Mouse (Mus musculus) cerebellum, postnatal 25 days (tissue): ENCODE measurements around the gene Top1.

Experiments used
- DNase-seq, 2 experiments: peaks; one replicate each; pipeline ENCODE4 v3.0.0; 2021; ENCODE audit warnings: mixed read lengths in 2 of 2

The Top1 gene

DNA sequence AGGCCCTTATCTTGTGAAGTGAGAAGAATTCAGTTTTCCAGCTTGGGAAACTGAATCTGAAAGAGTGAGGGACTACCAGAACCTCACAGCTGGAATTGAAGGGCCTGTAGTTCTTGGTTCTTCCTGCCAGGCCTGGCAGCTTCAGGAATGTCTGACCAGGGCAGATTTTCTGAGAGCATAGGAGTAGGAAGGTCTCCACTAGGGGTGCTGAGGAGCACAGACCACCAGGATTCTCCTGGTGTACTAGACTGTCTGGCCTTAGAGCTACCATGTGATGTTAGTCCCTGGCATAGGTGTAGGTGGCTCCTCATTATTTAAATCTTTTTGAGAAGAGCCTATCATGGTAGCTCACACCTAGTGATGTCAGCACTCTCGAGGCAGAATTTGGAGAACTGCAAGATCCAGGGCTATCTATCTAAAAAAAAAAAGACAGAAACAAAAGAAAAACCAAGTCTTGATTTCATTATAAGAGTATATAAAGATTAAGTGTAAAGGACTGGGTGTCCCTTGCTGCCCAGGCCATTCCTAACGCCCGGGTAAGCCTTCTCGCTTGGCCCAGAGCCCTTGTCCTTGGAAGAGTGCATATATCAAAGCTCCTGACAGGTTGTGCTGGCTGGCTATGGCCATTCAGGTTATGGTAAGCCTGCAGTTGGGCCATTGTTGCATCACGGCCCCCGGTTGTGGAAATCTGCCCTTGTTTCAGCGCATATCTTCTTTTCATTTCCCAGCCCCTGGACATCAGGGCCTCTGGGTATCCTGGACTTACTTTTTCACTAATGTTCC is 98.5 kb downstream of the Top1 start:
- peak; percentile 64 to 83 for DNase-seq

DNA sequence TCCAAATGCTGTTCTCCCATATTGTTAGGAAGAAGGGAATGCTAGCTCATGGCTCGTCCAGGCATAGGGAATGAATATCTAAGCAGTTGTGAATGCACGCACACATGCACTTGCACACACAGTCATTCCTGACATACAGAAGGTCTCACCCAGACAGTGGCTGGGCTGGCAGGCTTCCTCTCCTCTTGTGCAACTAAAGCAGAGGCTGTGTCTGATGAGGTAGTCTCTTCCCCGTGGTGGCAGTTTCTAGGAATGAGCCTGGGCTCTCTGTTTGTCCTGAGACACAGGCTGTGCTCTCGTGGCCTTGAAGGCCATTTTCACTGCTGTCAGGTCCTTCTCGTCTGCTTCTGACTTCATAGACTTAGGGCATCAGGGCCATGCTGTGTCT is 99.1 kb downstream of the Top1 start:
- DNase-seq, result no peak

DNA sequence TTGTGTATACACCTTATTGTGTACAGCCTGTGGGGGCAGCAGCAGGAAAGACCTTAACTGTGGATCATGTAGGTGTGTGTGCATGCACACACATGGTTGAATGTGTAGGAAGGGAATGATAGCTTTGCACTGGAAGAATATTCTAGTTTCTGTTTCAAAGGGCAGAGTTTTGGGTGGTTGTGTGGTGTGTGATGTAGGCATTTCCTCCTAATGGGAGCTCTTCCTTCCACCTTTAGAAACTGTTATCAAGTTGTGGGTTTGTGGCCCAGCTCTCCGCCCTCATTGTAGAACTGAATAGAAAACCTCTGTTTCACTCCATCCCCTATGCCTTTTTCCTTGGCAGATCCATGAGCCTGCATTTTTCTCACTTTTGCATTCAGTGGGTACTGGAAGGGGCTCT is 99.8 kb downstream of the Top1 start:
- DNase-seq, result no peak

DNA sequence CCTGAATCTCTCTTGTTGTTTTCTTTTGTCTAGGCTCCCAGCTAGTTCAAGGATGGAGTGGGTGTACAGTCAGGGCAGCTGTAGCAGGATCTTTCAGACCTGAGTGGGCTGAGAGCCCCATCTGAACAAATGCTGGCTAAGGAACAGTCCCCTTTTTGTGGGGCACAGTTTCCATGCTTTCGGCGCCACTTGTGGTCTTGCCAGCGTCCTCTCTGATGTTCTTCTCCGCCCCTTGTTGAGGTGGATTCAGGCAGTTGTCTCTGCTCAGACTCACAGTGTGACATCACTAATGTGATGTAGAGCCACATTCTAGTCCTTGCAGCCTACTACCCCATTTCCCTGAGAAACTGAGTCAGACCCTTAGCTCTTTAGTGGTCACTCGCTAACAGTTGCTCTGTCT is 100.9 kb downstream of the Top1 start:
- DNase-seq, result no peak

DNA sequence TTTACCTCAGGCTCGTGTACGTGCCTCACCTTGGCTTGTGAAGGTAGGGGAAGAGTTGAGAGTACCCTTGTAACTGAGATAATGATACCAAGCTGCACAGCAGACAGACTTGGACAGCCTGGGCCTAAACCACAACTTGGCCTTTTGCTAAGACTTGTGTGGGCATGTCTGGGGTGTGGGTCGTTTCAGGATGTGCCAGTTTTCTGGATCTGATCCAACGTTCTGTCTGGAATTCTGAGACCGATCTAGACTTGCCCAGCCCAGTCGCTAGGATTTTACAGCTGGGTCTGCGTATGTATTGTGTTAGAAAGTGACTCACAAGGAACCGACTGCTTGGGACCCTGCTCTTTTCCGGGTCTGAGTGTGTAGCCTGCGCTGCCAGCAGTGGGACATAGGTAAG is 101.4 kb downstream of the Top1 start:
- no peak for DNase-seq

DNA sequence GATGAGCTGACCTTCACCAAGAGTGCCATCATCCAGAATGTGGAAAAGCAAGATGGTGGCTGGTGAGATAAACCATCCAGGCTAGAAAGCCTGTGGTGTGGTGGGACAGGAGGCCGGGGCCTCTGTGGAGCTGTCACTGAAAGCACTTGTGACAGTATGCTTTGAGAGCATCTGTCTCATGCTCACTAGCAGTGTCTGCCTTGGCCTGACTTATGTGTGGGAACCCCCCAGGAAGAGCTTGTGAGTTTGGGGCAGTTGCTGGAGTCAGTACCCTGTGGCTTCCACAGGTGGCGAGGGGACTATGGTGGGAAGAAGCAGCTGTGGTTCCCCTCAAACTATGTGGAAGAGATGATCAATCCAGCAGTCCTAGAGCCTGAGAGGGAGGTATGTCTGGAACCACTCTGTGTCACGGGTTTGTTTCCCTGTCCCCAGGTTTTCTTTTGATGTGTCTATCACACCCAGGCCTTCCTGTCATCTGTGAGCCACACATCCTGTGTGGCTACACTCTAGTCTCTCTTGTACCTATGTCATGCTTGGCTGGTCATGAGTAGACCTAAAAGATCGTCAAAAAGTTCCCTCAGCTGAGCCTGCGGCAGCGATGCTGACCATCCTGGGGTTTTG is 111.0 kb downstream of the Top1 start:
- no peak for DNase-seq

DNA sequence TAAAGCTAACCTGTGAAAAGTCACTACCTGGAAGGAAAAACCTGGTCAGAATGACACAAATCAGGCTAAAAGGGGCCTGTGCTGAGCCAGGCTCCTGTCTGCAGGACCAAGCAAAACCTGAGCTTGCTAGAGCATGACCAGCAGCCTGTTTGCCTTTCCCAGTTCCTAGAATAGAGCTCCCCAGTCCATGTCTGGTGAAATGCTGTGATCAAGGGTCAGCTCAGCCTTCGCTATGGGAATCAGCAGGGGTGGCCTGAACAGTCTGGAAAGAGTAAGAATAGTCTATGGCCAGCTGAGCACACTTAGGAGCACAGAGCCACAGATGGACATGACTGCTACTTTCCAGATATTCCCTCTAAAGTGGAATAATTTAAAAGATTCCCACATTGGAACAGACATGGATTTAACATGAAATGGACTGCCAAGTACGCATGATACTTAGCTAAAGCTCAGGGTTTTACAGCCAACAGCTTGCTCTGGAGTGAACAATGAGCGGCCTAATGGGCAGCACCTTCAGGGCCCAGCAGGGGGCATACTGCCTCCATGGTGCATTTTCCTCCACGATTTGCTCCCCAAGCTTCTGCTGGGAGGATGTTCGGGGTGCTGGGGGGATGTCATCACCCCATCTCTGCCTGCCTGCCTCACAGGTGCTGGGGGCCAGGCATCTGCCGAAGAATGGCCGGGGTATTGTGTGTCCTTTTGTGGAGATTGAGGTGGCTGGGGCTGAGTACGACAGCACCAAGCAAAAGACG is 114.9 kb downstream of the Top1 start:
- peak in 1 of 2 experiments; percentile 64 for DNase-seq

DNA sequence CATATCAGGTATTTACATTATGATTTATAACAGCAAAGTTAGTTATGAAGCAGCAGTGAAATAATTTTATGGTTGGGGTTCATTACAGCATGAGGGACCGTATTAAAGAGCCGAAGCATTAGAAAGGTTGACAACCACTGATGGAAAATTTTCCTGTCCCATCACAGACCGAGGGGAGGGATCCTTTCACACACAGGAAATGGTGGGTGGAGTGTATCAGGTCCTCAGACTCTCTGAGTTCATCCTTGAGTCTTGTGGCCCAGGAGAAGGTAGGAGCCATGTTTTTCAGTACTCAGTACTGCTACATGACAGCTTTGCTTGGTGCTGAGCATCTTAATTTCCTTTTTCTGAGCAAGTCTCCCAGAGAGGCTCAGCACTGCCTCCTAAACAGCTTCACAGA is 118.1 kb downstream of the Top1 start:
- no peak for DNase-seq

DNA sequence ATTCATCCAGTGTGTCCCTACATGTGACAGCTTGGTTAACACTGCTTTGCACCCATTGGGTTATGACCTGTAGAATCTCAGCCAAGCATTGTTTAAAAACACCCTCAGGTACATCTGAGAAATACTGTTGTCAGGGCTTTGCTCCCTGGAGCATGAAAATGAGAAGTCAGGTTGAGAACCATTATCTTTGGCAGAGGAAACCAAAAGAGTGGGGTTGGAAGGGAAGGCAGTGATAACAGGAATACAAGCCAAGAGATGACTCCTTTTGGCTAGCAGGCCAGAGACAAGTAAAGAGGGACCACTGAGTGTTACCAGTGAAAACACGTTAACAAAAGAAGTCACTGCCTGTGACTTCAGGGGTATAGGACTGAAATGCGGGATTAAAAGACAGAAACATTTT is 118.7 kb downstream of the Top1 start:
- DNase-seq, result no peak

DNA sequence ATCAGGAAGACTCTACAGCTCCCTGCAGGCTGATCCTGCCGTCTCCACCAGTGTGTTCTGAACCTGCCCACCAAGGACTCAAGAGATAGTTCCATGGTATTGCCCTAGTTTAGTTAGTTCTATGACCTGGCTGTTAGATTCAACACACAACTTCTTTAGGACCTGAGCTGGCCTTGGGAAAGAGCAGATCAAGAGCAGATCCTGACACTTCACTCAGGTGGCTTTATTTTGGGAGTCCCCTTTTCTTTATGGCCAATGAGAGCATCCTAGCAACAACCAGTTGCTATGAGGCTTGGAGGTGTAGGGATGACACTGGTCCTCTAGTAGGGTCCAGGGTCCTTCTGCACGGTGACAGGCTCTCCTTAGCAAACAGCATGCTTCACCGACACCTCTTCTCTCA is 119.4 kb downstream of the Top1 start:
- DNase-seq, result no peak

DNA sequence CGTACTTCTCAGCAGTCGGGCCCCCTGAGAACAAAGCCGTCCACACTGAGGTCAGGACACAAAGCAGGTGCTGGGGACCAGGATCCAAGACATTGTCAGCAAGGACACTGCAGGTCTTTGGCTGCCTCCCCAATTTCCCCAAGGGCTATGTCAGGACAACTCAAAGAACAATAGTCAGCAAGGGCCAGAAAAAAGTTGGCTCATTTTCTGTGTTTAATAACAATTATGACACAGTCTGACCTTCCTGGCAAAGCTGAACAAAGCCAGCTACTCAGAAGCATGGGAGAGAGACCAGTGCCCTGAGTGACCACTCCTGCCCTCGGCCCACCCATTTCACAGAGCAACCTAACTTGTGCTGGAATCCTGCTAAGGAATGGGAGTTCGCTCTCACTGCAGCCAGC is 120.7 kb downstream of the Top1 start:
- DNase-seq, result peak; percentile 47 to 61

DNA sequence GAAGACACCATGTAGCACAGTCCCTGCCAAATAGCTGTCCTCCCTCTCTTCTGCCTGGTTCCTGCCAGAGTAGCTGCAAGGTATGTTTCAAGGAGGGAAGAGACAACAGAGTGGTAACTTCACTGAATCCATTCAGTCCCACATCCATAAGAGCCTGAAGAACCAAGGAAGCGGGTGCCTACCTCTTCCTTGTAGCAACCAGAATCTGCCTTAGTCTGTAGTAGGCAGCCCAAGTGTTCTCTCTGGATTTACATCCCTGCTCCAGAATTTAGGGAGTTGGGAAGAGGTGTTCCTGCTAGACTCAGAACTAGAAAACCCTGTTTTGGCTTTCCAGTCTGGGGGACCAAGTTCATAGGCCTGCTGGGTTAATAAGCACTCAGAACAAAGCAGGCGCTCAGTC is 121.5 kb downstream of the Top1 start:
- no peak for DNase-seq

DNA sequence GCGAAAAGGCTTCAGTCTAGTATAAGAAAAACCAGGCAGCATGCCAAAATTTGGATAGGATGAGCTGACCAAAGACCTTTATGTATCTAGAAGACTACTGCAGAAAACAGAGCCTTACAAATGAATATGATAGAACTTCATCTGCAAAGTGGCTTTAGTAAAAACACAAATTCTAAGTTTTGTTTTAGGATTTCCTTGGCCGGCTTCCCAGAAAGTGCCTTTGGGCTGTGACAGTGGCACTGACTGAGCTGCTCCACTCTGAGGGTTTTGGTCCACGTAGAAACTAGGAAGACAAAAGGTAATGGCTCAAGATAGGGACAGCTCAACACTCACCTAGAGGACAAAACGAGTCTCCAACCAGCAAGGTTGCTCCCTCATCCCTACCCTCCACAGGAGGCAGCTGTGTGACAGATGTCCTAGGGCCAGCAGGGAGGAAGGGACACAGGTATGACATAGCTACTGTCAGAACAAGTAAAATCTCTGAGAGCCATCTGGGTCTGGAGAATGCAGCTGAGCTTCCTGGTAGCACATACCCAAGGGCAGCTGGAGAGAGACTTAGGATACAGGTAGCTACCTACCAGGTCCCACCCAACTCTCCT is 122.5 kb downstream of the Top1 start:
- DNase-seq, result peak in 1 of 2 experiments; percentile 17

DNA sequence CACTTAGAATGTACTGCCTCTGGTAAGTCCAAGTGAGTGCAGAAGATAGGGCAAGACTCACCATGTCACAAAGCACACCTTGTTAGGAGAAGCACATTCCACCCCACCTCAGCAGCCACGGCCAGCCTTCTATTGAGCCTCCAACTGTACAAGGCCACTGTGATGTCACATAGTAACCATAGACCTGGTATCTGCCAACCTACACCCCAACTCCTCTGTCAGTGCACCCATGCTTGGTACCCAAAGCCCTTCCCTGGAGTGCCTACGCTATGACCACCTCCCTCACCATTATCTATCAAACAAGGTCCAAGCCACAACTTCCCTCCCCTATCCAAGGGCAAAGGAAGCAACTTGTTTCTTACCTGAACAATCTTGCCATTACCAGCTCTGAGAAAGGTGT is 123.3 kb downstream of the Top1 start:
- no peak for DNase-seq

DNA sequence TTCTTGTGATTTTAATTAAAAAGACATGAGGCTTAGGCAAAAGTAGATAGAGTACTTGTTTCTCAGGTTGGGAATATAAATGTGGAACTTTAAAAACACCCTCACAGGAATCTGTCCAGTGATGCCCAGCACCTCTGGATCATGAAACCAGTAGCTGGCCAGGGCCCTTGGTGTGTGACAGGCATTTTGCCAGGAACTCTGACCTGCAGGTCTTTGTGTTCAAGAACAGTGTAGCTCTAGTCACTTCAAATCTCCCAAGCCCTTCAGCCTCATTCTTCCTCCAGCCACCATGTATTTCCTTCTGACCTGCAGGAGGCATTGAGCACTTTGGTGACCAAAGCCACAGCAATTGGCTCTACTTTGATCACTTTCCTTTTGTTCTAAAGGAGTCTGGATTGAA is 124.7 kb downstream of the Top1 start:
- DNase-seq, result no peak

DNA sequence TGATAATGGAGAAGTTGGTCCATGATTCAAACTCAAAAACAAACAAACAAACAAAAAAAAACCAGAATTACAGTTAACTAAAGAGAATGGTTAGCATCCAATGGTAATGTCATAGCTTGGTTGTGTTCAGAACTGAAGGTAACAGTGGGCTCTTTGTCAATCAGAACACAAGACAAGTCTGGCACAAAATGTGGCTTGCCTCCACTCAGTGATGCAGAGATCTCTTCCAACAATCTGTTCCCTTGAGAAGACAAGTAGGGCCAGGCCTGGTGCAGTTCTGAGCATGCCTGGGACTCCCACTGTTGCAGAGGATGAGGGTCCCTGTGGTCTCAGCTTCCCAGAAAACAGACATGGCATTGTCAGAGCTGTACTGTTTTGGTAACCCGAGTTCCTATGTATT is 125.2 kb downstream of the Top1 start:
- DNase-seq, result peak in 1 of 2 experiments; percentile 11

DNA sequence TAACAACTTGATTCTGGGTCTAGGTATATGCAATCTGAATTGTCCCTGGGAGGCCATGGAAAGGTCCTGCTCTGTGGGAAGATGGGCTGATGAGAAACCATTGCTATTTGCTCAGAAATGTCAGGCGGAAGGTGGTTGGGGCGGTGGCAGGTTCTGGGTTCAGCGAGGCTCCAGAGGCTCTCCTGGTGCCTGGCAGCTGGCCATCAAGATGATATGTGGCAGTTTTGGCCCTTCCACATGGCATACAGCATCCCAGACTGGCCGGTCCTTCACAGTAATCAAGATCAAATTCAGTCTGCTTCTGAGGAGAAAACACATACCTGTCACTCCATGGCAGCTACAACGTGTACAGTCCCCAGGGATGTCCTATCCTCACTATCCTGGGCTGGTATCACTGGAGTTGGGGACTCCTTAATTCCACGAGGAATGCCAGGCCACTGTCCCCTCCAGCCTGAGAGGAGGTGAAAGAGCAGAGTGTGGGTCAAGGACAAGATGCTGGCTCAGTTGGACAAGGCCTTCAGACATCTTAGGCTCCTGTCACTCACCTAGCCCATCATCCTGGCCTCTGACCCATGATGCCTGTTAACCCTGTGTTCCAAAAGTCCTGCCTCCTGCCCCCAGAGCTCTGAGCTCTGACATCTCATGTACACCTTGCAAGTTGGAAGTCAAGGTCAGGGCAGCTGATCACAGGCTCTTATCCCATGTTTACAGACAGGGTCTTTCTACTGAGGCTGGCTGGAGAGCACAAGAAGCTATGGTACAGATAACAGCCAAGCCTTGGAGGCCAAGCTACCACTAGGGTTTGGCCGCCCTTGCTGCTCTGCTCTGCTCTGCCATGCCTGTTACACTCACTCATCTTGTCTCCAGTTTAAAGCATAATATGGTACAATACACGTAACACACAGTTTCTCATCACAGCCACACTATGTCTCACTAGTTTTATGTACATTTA is 125.9 kb downstream of the Top1 start:
- peak; percentile 48 to 71 for DNase-seq
